Mouse (Mus musculus): ENCODE results near the gene Prr19.

Gene Prr19

DNA sequence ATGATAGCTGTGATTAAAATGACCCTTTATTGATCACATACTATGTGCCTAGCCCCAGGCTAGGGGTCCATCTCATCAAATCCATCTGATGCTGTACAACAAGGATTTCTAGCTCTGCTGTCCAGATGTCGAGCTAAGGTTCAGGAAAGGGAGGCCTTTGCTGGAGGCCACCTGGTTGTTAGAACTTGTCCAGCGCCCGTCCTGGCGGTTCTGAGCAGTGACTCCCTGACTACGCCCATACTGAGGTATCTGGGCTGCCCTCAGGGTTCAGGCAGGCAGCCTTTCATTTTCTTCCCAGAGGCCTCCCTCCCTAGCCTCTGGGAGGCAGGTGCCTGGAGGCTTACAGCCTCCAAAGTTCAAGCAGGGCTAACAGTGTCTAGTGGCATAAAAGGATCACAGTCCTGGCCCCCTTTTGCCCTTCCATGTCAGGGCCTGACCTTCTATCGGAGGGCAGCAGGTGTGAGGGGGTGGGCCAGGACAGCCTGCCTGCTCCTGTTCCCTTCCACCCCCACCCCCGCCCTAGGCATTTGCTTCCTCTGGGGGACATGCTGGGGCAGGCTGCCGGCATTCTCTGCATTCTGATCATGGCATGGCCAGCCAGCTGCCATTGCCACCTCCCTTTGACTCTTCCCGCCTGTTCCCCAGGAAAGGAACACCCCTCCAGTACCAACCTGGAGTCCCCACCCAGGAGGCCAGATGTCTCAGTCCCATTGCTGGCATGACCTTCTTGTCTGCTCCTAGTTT is 25.5 kb upstream of the Prr19 start:
- no peak for DNase-seq (ENCODE audit: low spot score in 2 of 2)

DNA sequence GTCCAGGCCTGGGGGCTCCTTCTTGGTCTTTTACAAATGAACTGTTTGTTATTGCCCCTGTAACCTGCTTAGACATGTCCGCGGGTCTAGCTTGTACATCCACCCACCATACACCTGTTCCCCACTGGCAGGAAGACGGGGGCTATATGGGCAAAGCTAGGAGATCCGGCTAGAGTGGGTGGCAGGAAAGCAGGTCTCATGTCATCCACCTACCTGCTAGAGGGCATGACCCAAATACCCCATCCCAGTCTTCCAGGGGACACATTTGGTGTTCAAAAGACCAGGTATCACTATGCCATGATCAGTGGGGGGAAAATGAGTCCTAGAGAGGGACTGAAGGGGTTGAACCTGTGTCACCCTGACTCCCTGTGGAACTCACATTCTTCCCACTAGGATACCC is 23.8 kb upstream of the Prr19 start:
- DNase-seq (ENCODE audit: low spot score in 2 of 2), result no peak

DNA sequence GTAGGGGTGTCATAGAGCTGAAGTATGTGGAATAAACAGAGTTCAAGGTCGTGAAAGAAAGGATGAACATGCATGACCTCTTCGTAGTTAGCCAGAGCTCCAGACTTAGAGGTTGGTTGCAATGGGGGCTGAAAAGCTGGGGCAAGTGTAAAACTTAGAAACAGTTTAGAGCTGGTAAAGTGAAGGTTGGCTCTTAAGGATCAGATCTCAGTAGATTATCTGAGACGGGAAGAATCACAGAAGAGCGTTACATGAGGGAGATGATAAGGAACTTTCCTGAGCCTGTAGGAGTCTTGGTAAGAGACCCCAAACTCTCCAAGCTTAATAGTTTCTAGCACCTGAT is 23.2 kb upstream of the Prr19 start:
- DNase-seq (ENCODE audit: low spot score in 2 of 2), result no peak

DNA sequence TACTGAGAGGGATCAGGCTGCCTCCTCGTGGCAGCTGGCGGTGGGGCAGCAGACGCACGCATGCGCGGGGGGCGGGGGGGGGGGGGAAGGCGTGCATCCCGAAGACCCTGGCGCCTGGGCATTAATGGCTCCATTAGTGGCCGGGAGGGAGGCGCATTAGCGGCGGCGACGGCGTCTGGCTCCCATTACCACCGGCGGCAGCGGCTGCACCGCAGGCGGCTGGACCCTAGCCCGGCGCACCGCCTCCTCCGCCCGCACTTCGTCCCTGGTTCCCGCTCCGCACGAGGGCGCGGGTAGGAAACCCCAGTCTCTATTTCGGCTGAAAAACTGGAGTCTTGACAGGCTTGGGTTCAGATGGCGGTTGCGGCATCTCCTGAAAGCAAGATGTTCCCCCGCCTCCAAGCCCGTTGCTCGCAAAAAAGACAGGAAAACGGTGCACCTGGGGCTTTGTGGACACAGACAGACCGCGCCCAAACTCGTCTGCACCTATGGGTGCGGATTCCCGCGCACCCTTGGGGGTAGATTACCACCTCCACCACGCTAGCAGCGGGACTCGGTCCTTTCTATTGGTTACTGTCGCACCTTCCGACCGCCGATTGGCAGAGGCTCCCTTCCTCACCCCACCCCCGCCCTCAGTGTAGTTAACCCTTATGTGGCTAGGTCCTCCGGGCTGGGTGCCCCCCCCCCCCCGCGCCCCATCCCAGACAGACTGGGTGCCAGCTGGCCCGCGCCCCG is 22.7 kb upstream of the Prr19 start:
- peak; percentile 94 to 96 for DNase-seq (ENCODE audit: low spot score in 2 of 2)

DNA sequence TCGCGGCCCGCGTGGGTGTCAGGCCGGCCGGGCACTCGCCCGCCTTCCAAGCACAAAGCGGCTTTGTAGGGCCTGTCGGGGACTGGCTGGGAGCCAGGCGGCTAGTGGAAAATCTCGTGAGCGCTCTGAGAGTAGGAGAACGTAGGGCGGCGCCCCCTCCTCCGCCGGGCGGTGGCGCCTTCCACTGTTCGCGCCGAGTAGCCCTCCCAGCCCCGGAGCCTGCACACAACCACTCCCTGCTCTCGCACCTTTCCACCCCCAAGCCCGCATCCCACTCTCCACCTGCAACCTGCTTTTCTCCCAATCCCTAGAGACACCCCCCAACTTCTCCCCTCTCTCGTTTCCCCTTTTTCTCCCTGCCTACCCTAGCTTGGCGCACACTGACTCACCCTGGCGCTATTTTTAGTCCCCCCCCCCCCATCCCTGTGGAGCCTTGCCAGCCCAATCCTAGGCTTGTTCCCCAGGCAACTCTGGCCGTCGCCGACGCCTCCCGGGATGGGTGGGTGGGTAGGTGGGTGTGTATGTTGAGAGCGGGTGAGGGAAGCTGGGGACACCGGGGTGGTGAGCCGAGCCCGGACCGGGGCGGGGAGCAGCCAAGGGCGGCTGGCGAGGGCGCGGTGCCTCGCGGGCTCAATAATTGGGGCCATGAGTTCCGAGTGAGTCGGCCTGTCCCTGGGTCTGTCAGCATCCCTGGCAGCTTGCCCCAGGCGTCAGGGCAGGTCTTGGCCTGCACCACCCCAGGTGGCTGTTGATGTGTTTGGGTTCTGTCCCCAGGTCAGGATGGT is 21.9 kb upstream of the Prr19 start:
- DNase-seq (ENCODE audit: low spot score in 2 of 2), result peak; percentile 96

DNA sequence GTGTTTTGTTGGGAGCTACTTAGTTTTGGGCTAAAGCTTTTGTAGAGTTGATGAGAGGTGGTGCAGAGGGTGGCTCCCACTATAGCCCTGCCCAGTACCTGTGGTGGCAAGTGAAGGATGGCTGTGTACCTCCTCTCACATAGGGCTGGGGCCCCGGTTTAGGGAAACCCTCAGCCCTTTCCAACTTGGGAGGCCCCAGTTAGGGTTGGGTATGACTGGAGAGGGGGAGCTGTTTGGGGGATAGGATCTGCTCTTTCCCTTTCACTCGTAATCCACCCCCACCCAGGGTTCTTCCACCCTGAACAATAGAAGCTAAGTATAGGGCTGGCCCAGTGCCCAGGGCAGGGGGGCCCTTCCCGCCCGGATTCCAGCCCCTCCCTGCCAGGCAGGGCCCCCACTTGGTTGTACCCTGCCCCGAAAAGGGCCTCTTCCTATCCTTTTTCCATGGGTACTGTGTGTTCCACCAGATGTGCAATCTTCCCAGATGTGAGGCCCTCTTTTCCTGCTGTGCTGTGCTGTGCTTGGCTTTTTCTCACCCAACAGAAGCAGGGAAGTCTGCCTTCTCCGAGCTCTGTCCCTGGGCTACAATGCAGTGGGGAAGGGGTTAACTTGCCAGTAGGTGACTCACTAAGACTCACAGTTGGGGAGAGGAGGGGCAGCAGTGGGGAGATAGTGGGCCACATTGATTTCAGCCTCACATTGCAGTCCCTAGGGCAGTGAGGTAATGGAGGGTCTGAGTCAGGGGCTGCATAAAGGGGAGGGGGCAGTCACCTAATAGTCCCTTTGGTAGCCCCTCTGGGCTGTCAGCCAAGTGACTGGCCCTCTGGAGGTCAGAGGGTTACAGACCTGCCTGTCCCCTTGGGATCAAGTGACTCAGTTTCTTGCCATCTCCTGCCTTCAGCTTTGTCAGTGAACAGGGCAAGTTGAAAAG is 21.1 kb upstream of the Prr19 start:
- peak; percentile 67 to 80 for DNase-seq (ENCODE audit: low spot score in 2 of 2)

DNA sequence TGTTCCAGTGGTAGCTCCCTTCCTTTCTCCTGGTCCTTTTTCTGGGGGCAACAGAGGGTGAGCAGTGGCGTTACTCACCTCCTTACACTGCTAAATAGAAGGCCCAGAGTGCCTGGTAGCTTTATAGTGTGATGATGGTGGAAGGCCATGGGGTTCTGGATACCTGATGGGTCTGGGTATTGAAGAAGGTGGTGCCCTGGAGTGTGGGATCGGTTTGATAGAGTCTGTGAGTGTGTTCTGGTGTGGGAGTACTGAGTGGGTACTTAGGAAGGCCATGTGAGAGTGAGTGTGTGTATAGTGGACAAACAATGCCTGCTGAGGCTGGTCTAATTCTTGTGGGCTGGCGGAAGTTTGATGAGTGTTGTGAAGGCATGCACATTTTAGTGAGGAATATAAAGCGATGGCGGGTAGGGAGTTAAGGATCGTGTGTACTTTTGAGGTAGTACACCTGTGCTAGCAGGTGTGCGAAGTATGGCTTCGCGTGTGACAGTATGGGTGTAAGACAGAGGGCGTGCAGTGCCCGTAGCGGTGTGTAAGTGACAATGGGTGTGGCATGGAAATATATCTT is 20.0 kb upstream of the Prr19 start:
- no peak for DNase-seq (ENCODE audit: low spot score in 2 of 2)

DNA sequence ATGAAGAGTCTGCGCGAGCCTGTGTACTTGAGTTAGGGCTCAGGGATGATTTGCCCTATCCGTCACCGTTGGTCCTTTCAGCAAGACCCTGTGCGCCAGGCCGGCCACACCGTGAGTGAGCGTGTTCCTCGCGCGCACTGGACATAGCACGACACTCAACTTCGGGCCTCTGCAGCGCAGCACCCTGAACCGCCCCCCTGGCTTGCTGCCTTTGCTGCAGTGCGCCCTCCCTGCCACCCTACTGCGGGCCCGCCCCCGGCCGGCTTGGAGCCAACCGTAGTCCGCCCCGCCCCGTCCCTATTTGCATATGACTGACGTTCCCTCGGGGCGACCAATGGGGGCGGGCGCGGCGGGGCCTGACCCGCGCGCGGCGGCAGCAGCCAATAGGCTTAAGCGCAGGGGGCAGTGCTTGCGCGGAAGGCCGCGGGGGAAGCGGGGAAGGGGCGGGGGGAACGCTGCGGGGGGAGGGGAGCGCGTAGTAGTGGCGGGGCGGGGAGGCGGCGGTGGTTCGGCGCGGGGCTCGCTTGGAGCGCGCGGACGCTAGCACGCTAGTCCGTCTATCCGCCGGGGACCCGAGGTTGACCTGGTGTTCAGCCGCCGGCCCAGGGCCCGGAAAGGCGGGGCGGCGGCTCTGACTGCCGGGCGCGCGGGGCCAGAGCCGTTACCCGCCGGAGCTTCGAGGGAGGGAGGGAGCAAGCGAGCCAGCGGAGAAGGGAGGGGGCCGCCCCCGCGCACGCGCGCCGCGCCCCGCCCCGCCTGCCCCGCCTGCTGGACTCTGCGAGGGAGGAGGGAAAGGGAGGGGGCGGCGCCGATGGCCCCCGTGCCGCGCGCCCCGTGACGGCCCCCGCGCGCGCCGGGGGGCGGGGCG is 19.2 kb upstream of the Prr19 start:
- peak; percentile 98 for DNase-seq (ENCODE audit: low spot score in 2 of 2)

DNA sequence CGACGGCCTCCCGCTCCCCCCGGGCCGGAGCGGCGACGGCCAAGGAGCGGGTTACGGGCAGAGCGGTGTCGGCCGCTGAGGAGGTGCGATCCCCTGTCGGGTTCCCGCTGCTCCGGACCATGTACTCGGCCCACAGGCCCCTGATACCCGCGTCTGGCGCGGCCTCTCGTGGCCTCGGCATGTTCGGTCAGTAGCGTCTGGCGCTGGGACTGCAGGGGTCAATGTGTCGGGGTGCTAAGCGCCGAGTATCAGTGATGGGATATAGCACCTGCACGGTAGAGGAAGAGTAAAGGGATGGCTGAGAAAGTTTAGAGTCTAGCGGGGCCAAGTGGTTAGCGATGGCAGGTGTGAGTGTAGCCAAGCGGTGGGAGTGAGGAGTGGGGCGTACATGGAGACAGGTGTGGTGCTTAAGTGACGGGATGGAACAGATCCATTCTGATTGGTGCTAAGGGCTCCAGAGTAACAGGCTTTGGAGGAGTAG is 18.4 kb upstream of the Prr19 start:
- DNase-seq (ENCODE audit: low spot score in 2 of 2), result peak; percentile 61 to 73

DNA sequence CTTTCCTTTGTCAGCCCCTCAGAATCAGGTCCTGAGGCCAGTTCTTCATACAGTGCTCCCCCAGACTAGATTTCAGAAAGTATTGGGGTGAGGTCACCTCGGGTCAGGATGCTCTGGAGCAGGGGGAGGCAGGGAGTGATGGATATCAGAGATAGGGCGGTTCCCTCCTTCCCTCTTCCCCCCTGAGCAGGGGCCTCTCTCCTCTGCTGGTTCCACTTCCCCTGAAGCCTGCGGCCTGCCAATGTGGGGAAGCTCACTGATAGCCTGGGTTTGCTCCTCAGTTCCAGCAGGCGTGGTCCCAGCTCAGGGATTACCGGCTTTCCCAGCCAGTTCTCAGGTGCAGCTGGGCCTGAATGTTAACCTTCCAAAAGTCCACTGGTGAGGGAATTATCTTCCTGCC is 17.6 kb upstream of the Prr19 start:
- DNase-seq (ENCODE audit: low spot score in 2 of 2), result peak in 1 of 2 experiments; percentile 26

DNA sequence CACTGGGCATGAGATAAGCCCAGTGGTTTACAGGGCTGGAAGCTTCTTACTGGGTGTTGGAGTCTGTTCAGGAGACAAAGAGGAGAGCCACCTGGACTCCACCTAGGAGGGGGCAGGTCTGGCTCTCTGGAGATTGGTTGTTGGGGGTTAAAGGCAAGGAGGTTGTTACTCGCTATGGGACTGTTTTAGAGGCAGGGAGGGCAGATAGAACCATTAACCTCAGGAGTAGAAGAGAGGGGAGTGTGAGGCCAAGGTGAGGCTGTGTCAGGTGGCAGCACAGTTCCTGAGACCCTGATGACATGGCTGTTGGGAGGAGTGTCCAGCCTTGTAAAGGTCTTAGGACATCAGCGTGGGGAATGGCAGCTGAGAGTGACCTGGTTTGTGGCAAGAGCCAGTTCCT is 17.0 kb upstream of the Prr19 start:
- DNase-seq (ENCODE audit: low spot score in 2 of 2), result peak in 1 of 2 experiments; percentile 23

DNA sequence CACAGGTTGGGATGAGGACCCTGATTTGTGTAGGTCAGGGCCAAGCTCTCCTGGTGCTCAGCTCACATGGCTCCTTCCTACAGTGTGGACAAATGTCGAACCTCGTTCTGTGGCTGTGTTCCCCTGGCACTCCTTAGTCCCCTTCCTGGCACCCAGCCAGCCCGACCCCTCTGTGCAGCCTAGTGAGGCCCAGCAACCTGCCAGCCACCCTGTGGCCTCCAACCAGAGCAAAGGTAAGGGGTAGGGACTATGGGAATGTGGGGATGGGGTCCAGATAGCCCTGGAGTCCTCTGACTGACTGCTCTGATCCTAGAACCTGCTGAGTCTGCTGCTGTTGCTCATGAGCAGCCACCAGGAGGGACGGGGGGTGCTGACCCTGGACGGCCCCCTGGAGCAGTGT is 16.4 kb upstream of the Prr19 start:
- DNase-seq (ENCODE audit: low spot score in 2 of 2), result peak in 1 of 2 experiments; percentile 64

DNA sequence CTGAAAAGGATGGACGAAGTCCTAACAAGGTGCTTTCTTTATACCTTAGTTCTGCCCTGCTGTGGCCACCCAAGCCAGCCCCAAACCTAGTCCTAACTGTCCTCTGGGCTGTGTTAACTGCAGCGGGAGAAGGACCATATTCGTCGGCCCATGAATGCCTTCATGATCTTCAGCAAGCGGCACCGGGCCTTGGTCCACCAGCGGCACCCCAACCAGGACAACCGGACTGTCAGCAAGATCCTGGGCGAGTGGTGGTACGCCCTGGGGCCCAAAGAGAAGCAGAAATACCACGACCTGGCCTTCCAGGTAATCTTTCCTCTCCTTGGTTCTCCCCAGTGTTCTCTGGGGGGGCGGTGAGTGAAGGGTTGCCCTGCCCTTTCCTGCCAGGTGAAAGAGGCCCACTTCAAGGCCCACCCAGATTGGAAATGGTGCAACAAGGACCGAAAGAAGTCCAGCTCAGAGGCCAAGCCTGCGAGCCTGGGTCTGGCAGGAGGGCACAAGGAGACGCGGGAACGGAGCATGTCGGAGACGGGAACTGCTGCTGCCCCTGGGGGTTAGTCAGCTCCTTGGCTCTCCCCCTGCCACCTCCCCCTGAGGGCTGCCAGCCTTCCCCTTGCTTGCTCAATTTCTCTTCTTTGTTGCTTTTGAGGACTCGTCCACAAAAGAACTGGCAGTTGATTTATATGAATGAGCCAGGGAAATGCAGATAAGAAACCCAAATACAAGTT is 15.5 kb upstream of the Prr19 start:
- DNase-seq (ENCODE audit: low spot score in 2 of 2), result no peak

DNA sequence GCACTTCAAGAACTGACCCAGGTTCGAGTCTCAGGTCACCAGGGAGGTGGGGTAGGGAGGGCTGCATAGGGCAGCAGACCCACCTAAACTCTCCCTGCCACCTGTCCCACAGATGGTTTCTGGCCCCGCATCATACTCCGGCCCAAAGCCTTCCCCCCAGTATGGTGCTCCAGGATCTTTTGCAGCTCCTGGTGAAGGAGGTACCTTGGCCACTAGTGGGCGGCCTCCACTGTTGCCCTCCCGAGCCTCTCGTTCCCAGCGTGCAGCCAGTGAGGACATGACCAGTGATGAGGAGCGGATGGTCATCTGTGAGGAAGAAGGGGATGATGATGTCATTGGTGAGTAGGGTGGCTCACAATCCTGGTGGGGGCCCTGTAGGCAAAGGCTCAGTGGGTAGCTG is 14.2 kb upstream of the Prr19 start:
- no peak for DNase-seq (ENCODE audit: low spot score in 2 of 2)

DNA sequence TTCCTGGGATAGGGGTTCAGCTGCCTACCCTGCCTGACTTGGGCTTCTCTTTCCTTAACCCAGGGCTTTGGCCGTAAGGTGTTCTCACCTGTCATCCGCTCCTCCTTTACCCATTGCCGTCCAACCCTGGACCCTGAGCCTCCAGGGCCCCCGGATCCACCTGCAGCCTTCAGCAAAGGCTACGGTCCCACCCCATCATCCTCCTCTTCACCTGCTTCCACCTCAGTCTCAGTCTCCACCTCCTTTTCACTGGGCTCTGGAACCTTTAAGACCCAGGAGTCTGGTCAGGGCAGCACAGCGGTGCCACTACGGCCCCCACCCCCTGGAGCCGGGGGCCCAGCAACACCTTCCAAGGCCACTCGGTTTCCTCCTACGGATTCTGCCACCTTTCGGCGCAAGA is 13.2 kb upstream of the Prr19 start:
- no peak for DNase-seq (ENCODE audit: low spot score in 2 of 2)

DNA sequence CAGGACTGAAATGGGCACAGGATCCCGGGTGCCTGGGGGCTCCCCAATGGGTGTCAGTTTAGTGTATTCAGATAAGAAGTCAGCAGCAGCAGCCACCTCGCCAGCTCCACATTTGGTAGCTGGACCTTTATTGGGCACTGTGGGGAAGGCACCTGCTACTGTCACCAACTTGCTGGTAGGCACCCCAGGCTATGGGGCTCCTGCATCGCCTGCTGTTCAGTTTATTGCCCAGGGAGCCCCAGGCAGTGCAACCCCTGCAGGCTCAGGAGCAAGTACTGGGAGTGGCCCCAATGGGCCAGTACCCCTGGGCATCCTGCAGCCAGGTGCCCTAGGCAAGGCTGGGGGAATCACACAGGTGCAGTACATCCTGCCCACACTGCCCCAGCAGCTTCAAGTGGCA is 12.5 kb upstream of the Prr19 start:
- no peak for DNase-seq (ENCODE audit: low spot score in 2 of 2)

DNA sequence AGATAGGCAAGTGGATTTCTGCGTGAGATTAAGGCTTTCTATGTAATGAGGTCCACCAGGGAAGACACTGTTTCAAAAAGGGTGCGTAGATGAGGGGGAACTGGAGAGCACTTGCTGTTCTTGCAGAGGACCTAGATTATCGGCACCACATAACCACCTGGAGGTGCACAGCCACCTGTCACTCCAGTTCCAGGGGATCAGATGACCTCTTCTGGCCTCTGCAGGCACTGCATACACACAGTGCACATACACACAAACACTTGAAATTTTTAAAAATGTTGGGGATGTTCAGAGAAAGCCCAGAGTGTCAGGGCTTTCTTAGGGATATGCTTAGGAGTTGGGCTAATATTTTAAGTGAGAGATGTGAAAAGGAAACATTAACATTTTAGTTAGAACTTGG is 11.3 kb upstream of the Prr19 start:
- DNase-seq (ENCODE audit: low spot score in 2 of 2), result no peak

DNA sequence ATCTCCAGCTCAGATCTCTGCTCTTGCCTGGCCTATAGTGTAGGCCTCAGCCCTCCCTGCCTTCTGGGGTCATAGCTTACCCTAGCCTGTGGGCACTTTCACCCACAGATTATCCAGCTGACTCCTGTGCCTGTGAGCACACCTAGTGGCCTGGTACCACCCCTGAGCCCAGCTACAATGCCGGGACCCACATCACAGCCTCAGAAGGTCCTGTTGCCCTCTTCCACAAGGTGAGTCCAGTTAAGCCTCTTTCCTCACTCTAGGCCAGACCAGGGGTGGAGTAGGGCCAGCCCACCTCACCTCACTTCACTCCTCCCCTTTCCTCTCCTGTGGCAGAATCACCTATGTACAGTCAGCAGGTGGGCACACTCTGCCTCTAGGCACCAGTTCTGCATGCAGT is 10.7 kb upstream of the Prr19 start:
- DNase-seq (ENCODE audit: low spot score in 2 of 2), result peak in 1 of 2 experiments; percentile 21

DNA sequence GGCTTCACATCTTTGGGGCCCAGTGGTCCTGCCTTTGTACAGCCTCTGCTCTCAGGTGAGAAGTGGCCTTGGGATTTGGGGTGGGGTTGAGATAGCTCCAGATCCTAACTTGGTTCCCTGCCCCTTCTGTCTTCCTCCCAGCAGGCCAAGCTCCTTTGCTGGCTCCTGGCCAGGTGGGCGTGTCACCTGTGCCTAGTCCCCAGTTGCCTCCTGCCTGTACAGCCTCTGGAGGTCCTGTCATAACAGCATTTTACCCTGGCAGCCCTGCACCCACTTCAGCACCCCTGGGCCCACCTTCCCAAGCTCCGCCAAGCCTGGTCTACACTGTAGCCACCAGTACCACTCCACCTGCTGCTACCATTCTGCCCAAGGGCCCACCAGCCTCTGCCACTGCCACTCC is 10.3 kb upstream of the Prr19 start:
- peak; percentile 56 to 60 for DNase-seq (ENCODE audit: low spot score in 2 of 2)

Measured in right cerebral cortex, postnatal 10 days (tissue).